Mouse (Mus musculus): Measurements from ENCODE around the gene Rpl23a. TPM values are rescaled to one million over a fixed set of nuclear protein-coding genes. Genes with fewer than 3 reads are reported as not detected.

Gene Rpl23a
- total and polyA plus RNA-seq, 3 experiments, result 2,992 to 3,939 (median 3,361) TPM

- H3K9me3 ChIP-seq (replicated peaks; ENCODE audit: low read length), result no peaks in the 10 kb centered on the region
- H3K79me2 ChIP-seq (replicated peaks; ENCODE audit: control insufficient read depth, extremely low read depth, insufficient read depth, poor library complexity, severe bottlenecking), result peaks cover 50% of the 10 kb centered on the region
- H3K27me3 ChIP-seq (replicated peaks), result no peaks in the 10 kb centered on the region
- no peak for DNase-seq (ENCODE audit: extremely low read depth)
- H3K9ac ChIP-seq (ENCODE audit: insufficient read depth, low read depth), result no peak overlapping the region
- no peak overlapping the region for H3K27ac ChIP-seq (ENCODE audit: insufficient read depth, low read depth)
- peaks cover 0 to 38% of the 10 kb centered on the region in 2 experiments; a peak in 2 of 4 replicates for H3K4me1 ChIP-seq (ENCODE audit: control insufficient read depth in 1 of 2, insufficient read depth in 2 of 2)
- no peak overlapping the region for H3K4me2 ChIP-seq (ENCODE audit: insufficient read depth, low read depth, poor library complexity, severe bottlenecking)
- H3K36me3 ChIP-seq (replicated peaks in 1 of 2; ENCODE audit: control insufficient read depth in 1 of 2, insufficient read depth in 1 of 2, low read length in 1 of 2), result peaks cover 0 to 70% of the 10 kb centered on the region in 2 experiments
- H3K4me3 ChIP-seq (replicated peaks in 1 of 3; ENCODE audit: low read depth in 2 of 3, low read length in 2 of 3, poor library complexity in 1 of 3), result no peak overlapping the region
- dilution Hi-C loops (cut with MboI; ENCODE audit: extremely low pct_ligation_motif_present, extremely low pct_unique_long_range_greater_than_20kb, low sequenced_read_pairs) (no loop called here), in situ Hi-C loops (cut with MboI; ENCODE audit: low pct_ligation_motif_present, low pct_unique_long_range_greater_than_20kb, low sequenced_read_pairs) (no loop called here)
- TF ChIP-seq CTCF (conservative IDR thresholded peaks at IDR 0.05 in 1 of 2, IDR thresholded peaks at IDR 0.05 in 1 of 2; ENCODE audit: low read depth in 2 of 2, low read length in 2 of 2) (no peak), TBP (conservative IDR thresholded peaks at IDR 0.05; ENCODE audit: low read depth, low read length) (no peak), MXI1 (IDR thresholded peaks at IDR 0.05; ENCODE audit: low read depth, low read length) (no peak), GABPA (IDR thresholded peaks at IDR 0.05; ENCODE audit: insufficient replicate concordance, low read depth, low read length) (no peak), ZNF384 (IDR thresholded peaks at IDR 0.05; ENCODE audit: low read depth, low read length) (no peak), CHD1 (IDR thresholded peaks at IDR 0.05; ENCODE audit: low read depth, low read length) (no peak), MAZ (IDR thresholded peaks at IDR 0.05; ENCODE audit: low read depth, low read length) (no peak), HCFC1 (IDR thresholded peaks at IDR 0.05; ENCODE audit: low read depth, low read length) (no peak), ZMIZ1 (IDR thresholded peaks at IDR 0.05; ENCODE audit: low read depth, low read length) (no peak), ZKSCAN1 (IDR thresholded peaks at IDR 0.05; ENCODE audit: borderline replicate concordance, low read depth, low read length) (no peak), MYC (IDR thresholded peaks at IDR 0.05; ENCODE audit: low read depth, low read length) (no peak), UBTF (IDR thresholded peaks at IDR 0.05; ENCODE audit: low read depth, low read length) (no peak), JUND (conservative IDR thresholded peaks at IDR 0.05; ENCODE audit: low read depth, low read length) (no peak), MAX (IDR thresholded peaks at IDR 0.05; ENCODE audit: low read length) (no peak)
These were observed 49.0 kb downstream of the Rpl23a start for GRCm38 (mm10) chr11:78134344-78134743.

- dilution Hi-C loops (cut with MboI; ENCODE audit: extremely low pct_ligation_motif_present, extremely low pct_unique_long_range_greater_than_20kb, low sequenced_read_pairs), result no loop called here
- Histone ChIP-seq H3K9me3 (replicated peaks; ENCODE audit: low read length) (no peaks in the 10 kb centered on the region), H3K27ac (ENCODE audit: insufficient read depth, low read depth) (no peak overlapping the region), H3K4me3 (replicated peaks in 1 of 3; ENCODE audit: low read depth in 2 of 3, low read length in 2 of 3, poor library complexity in 1 of 3) (no peak overlapping the region), H3K4me2 (ENCODE audit: insufficient read depth, low read depth, poor library complexity, severe bottlenecking) (no peak overlapping the region), H3K79me2 (replicated peaks; ENCODE audit: control insufficient read depth, extremely low read depth, insufficient read depth, poor library complexity, severe bottlenecking) (peaks cover 49% of the 10 kb centered on the region), H3K9ac (ENCODE audit: insufficient read depth, low read depth) (no peak overlapping the region), H3K36me3 (replicated peaks in 1 of 2; ENCODE audit: control insufficient read depth in 1 of 2, insufficient read depth in 1 of 2, low read length in 1 of 2) (peaks cover 0 to 71% of the 10 kb centered on the region in 2 experiments), H3K27me3 (replicated peaks) (no peaks in the 10 kb centered on the region), H3K4me1 (ENCODE audit: control insufficient read depth in 1 of 2, insufficient read depth in 2 of 2) (peaks cover 0 to 38% of the 10 kb centered on the region in 2 experiments; a peak in 2 of 4 replicates)
- TF ChIP-seq CHD2 (IDR thresholded peaks at IDR 0.05; ENCODE audit: low read length) (no peak), EP300 (IDR thresholded peaks at IDR 0.05; ENCODE audit: low read length) (no peak), POLR2A (IDR thresholded peaks at IDR 0.05; ENCODE audit: low read depth, low read length) (no peak), RCOR1 (conservative IDR thresholded peaks at IDR 0.05; ENCODE audit: low read depth, low read length) (no peak), NRF1 (IDR thresholded peaks at IDR 0.05; ENCODE audit: low read depth, low read length) (no peak), MAX (IDR thresholded peaks at IDR 0.05; ENCODE audit: low read length) (no peak), ZC3H11A (IDR thresholded peaks at IDR 0.05; ENCODE audit: low read depth, low read length) (no peak), MAFK (IDR thresholded peaks at IDR 0.05; ENCODE audit: insufficient replicate concordance, low read length) (no peak), JUND (conservative IDR thresholded peaks at IDR 0.05; ENCODE audit: low read depth, low read length) (no peak), USF2 (conservative IDR thresholded peaks at IDR 0.05; ENCODE audit: low read depth, low read length) (no peak), E2F4 (IDR thresholded peaks at IDR 0.05; ENCODE audit: insufficient replicate concordance, low read depth, low read length) (no peak)
- no peak for DNase-seq (ENCODE audit: extremely low read depth)
- in situ Hi-C loops (cut with MboI; ENCODE audit: low pct_ligation_motif_present, low pct_unique_long_range_greater_than_20kb, low sequenced_read_pairs), result no loop called here
These were observed 49.5 kb downstream of the Rpl23a start for GRCm38 (mm10) chr11:78133915-78134314.

Other genes with a start within 250 kb of the Rpl23a start
- 28.4 and 30.5 TPM in 2 replicates for gene Phf12, start 200.8 kb downstream of the Rpl23a start, total RNA-seq (2012; rRNA removed)
- gene Phf12, start 200.8 kb downstream of the Rpl23a start, total RNA-seq (2014; rRNA removed), result 10.7 and 12.2 TPM in 2 replicates
- gene Phf12, start 200.8 kb downstream of the Rpl23a start, polyA plus RNA-seq (2012; ENCODE audit: insufficient read length, low read depth), result 59.7 and 61.8 TPM in 2 replicates
- gene Dhrs13, start 151.3 kb downstream of the Rpl23a start, total RNA-seq (2012; rRNA removed), result 37.7 and 39.0 TPM in 2 replicates
- gene Dhrs13, start 151.3 kb downstream of the Rpl23a start, total RNA-seq (2014; rRNA removed), result 33.6 and 33.7 TPM in 2 replicates
- 20.9 and 21.6 TPM in 2 replicates for gene Dhrs13, start 151.3 kb downstream of the Rpl23a start, polyA plus RNA-seq (2012; ENCODE audit: insufficient read length, low read depth)
- 10.1 and 14.7 TPM in 2 replicates for gene Flot2, start 145.7 kb downstream of the Rpl23a start, total RNA-seq (2012; rRNA removed)
- gene Flot2, start 145.7 kb downstream of the Rpl23a start, total RNA-seq (2014; rRNA removed), result 4.3 and 5.2 TPM in 2 replicates
- 13.1 and 13.4 TPM in 2 replicates for gene Flot2, start 145.7 kb downstream of the Rpl23a start, polyA plus RNA-seq (2012; ENCODE audit: insufficient read length, low read depth)
- 40.5 and 41.5 TPM in 2 replicates for gene Eral1, start 103.2 kb downstream of the Rpl23a start, total RNA-seq (2012; rRNA removed)
- gene Eral1, start 103.2 kb downstream of the Rpl23a start, total RNA-seq (2014; rRNA removed), result 41.5 and 43.2 TPM in 2 replicates
- 37.8 and 39.1 TPM in 2 replicates for gene Eral1, start 103.2 kb downstream of the Rpl23a start, polyA plus RNA-seq (2012; ENCODE audit: insufficient read length, low read depth)
- 8.7 and 10.0 TPM in 2 replicates for gene Fam222b, start 88.9 kb downstream of the Rpl23a start, total RNA-seq (2012; rRNA removed)
- gene Fam222b, start 88.9 kb downstream of the Rpl23a start, total RNA-seq (2014; rRNA removed), result 3.9 and 5.9 TPM in 2 replicates
- 26.8 and 34.4 TPM in 2 replicates for gene Fam222b, start 88.9 kb downstream of the Rpl23a start, polyA plus RNA-seq (2012; ENCODE audit: insufficient read length, low read depth)
- gene Traf4, start 18.0 kb downstream of the Rpl23a start, total RNA-seq (2012; rRNA removed), result 47.9 and 55.9 TPM in 2 replicates
- gene Traf4, start 18.0 kb downstream of the Rpl23a start, total RNA-seq (2014; rRNA removed), result 17.1 and 20.8 TPM in 2 replicates
- 52.9 and 68.7 TPM in 2 replicates for gene Traf4, start 18.0 kb downstream of the Rpl23a start, polyA plus RNA-seq (2012; ENCODE audit: insufficient read length, low read depth)
- 6.7 and 7.4 TPM in 2 replicates for gene Nek8, start 6.9 kb downstream of the Rpl23a start, total RNA-seq (2012; rRNA removed)
- 6.1 and 7.1 TPM in 2 replicates for gene Nek8, start 6.9 kb downstream of the Rpl23a start, total RNA-seq (2014; rRNA removed)
- 8.3 and 9.9 TPM in 2 replicates for gene Nek8, start 6.9 kb downstream of the Rpl23a start, polyA plus RNA-seq (2012; ENCODE audit: insufficient read length, low read depth)
- 16.4 and 20.3 TPM in 2 replicates for gene Tlcd1, start 6.9 kb downstream of the Rpl23a start, total RNA-seq (2012; rRNA removed)
- 18.2 and 20.3 TPM in 2 replicates for gene Tlcd1, start 6.9 kb downstream of the Rpl23a start, total RNA-seq (2014; rRNA removed)
- gene Tlcd1, start 6.9 kb downstream of the Rpl23a start, polyA plus RNA-seq (2012; ENCODE audit: insufficient read length, low read depth), result 15.6 and 19.1 TPM in 2 replicates
- gene Rab34, start 4.8 kb upstream of the Rpl23a start, total RNA-seq (2012; rRNA removed), result 0.17 and 0.25 TPM in 2 replicates
- gene Rab34, start 4.8 kb upstream of the Rpl23a start, total RNA-seq (2014; rRNA removed), result 0.50 TPM in 1 of 2 replicates, not detected in the other
- gene Rab34, start 4.8 kb upstream of the Rpl23a start, polyA plus RNA-seq (2012; ENCODE audit: insufficient read length, low read depth), result 0.49 and 1.4 TPM in 2 replicates
- gene Proca1, start 9.8 kb upstream of the Rpl23a start, total RNA-seq (2012; rRNA removed), result 0.21 TPM in 1 of 2 replicates, not detected in the other
- gene Proca1, start 9.8 kb upstream of the Rpl23a start, total RNA-seq (2014; rRNA removed), result not detected in 2 replicates
- 0.40 and 0.46 TPM in 2 replicates for gene Proca1, start 9.8 kb upstream of the Rpl23a start, polyA plus RNA-seq (2012; ENCODE audit: insufficient read length, low read depth)
- 95.4 and 119 TPM in 2 replicates for gene Sdf2, start 62.2 kb upstream of the Rpl23a start, total RNA-seq (2012; rRNA removed)
- gene Sdf2, start 62.2 kb upstream of the Rpl23a start, total RNA-seq (2014; rRNA removed), result 89.1 and 93.0 TPM in 2 replicates
- gene Sdf2, start 62.2 kb upstream of the Rpl23a start, polyA plus RNA-seq (2012; ENCODE audit: insufficient read length, low read depth), result 61.4 and 62.8 TPM in 2 replicates
- 65.5 and 71.0 TPM in 2 replicates for gene Supt6, start 62.4 kb upstream of the Rpl23a start, total RNA-seq (2012; rRNA removed)
- 29.7 and 30.4 TPM in 2 replicates for gene Supt6, start 62.4 kb upstream of the Rpl23a start, total RNA-seq (2014; rRNA removed)
- 99.9 and 104 TPM in 2 replicates for gene Supt6, start 62.4 kb upstream of the Rpl23a start, polyA plus RNA-seq (2012; ENCODE audit: insufficient read length, low read depth)
- 89.3 and 108 TPM in 2 replicates for gene 2610507B11Rik, start 78.2 kb upstream of the Rpl23a start, total RNA-seq (2012; rRNA removed)
- gene 2610507B11Rik, start 78.2 kb upstream of the Rpl23a start, total RNA-seq (2014; rRNA removed), result 55.8 and 58.9 TPM in 2 replicates
- 96.9 and 97.9 TPM in 2 replicates for gene 2610507B11Rik, start 78.2 kb upstream of the Rpl23a start, polyA plus RNA-seq (2012; ENCODE audit: insufficient read length, low read depth)
- 1.1 and 1.3 TPM in 2 replicates for gene BC030499, start 107.3 kb upstream of the Rpl23a start, total RNA-seq (2012; rRNA removed)
- 0.70 and 0.81 TPM in 2 replicates for gene BC030499, start 107.3 kb upstream of the Rpl23a start, total RNA-seq (2014; rRNA removed)
- 1.3 and 1.4 TPM in 2 replicates for gene BC030499, start 107.3 kb upstream of the Rpl23a start, polyA plus RNA-seq (2012; ENCODE audit: insufficient read length, low read depth)
- gene Spag5, start 117.9 kb upstream of the Rpl23a start, total RNA-seq (2012; rRNA removed), result 57.0 and 57.2 TPM in 2 replicates
- 47.7 and 50.4 TPM in 2 replicates for gene Spag5, start 117.9 kb upstream of the Rpl23a start, total RNA-seq (2014; rRNA removed)
- gene Spag5, start 117.9 kb upstream of the Rpl23a start, polyA plus RNA-seq (2012; ENCODE audit: insufficient read length, low read depth), result 81.8 and 92.3 TPM in 2 replicates
- gene Aldoc, start 139.4 kb upstream of the Rpl23a start, total RNA-seq (2012; rRNA removed), result 23.6 and 90.2 TPM in 2 replicates
- gene Aldoc, start 139.4 kb upstream of the Rpl23a start, total RNA-seq (2014; rRNA removed), result 96.5 and 119 TPM in 2 replicates
- 20.4 and 25.0 TPM in 2 replicates for gene Aldoc, start 139.4 kb upstream of the Rpl23a start, polyA plus RNA-seq (2012; ENCODE audit: insufficient read length, low read depth)
- gene Pigs, start 144.8 kb upstream of the Rpl23a start, total RNA-seq (2012; rRNA removed), result 51.2 and 53.1 TPM in 2 replicates
- 25.7 and 26.3 TPM in 2 replicates for gene Pigs, start 144.8 kb upstream of the Rpl23a start, total RNA-seq (2014; rRNA removed)
- gene Pigs, start 144.8 kb upstream of the Rpl23a start, polyA plus RNA-seq (2012; ENCODE audit: insufficient read length, low read depth), result 51.8 and 65.4 TPM in 2 replicates
- 80.5 and 81.6 TPM in 2 replicates for gene Unc119, start 159.9 kb upstream of the Rpl23a start, total RNA-seq (2012; rRNA removed)
- gene Unc119, start 159.9 kb upstream of the Rpl23a start, total RNA-seq (2014; rRNA removed), result 197 and 227 TPM in 2 replicates
- 146 and 173 TPM in 2 replicates for gene Unc119, start 159.9 kb upstream of the Rpl23a start, polyA plus RNA-seq (2012; ENCODE audit: insufficient read length, low read depth)
- gene Foxn1, start 203.0 kb upstream of the Rpl23a start, total RNA-seq (2012; rRNA removed), result not detected in 2 replicates
- gene Foxn1, start 203.0 kb upstream of the Rpl23a start, total RNA-seq (2014; rRNA removed), result not detected in 2 replicates
- gene Foxn1, start 203.0 kb upstream of the Rpl23a start, polyA plus RNA-seq (2012; ENCODE audit: insufficient read length, low read depth), result not detected in 2 replicates
- not detected in 2 replicates for gene Slc13a2, start 238.6 kb upstream of the Rpl23a start, total RNA-seq (2012; rRNA removed)
- not detected in 2 replicates for gene Slc13a2, start 238.6 kb upstream of the Rpl23a start, total RNA-seq (2014; rRNA removed)
- not detected in 2 replicates for gene Slc13a2, start 238.6 kb upstream of the Rpl23a start, polyA plus RNA-seq (2012; ENCODE audit: insufficient read length, low read depth)